Mouse (Mus musculus): ENCODE measurements around the gene Pde6h. TPM values are rescaled to one million over a fixed set of nuclear protein-coding genes. Genes with fewer than 3 reads are reported as not detected.
"Not testable (repeated sequence)": the region's sequence is repeated elsewhere in the genome, so short reads cannot be mapped to it uniquely, and the experiment has no call there.

The Pde6h gene
- 0.20 TPM in 1 of 2 replicates, not detected in the other for polyA plus RNA-seq (2015; fragmentation: Nextera tagmentation; extraction: Ambion mirVana)

GRCm38 (mm10) chr6:136923532-136923931 is at the start of gene Pde6h:
TSS of gene Pde6h (plus strand) at chr6:136923832.
- peaks cover 2% of the 10 kb centered on the region; the same call in 1 of the 2 replicates for H3K4me1 ChIP-seq (replicated peaks; ENCODE audit: control insufficient read depth, insufficient read depth, low read length)
- H3K9me3 ChIP-seq (ENCODE audit: control insufficient read depth, low read length), result no peaks in the 10 kb centered on the region
- H3K27ac ChIP-seq (ENCODE audit: low read length), result no peak within 1 kb of the TSS
- no peak within 1 kb of the TSS for H3K4me3 ChIP-seq (ENCODE audit: low read length)
- no peaks in the 10 kb centered on the region for H3K36me3 ChIP-seq (ENCODE audit: control insufficient read depth, insufficient read depth, low read length)
- no peak within 1 kb of the TSS for H3K4me2 ChIP-seq (ENCODE audit: low read depth, low read length)
- H3K9ac ChIP-seq (ENCODE audit: low read length), result no peak within 1 kb of the TSS
- ATAC-seq (ENCODE audit: low read depth), result no peak
- H3K27me3 ChIP-seq (ENCODE audit: control insufficient read depth, insufficient read depth, low read depth, low read length), result no peaks in the 10 kb centered on the region
- 89% methylated on average over 8 of the region's 8 CpGs for WGBS

DNA sequence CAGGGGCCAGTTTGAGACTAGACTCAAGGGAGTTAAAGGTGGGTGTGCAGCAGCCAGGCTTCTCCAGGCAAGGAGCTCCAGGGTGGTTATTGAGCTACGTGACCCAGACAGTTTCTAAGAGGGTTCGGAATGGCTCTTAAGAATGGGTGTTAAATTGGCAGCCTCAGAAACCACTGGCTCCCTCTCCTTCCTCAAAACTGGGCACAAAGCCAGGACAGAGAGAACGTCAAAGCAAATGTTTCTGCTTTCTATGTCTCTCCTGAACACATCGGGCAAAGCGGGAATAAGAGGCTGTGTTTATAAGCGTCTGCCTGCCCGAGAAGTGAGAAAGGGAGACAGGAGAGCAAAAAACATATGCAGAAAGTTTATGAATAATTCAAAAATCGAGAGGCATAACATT is 49.0 kb upstream of the Pde6h start:
- Histone ChIP-seq H3K27ac (ENCODE audit: low read length) (peak overlapping the region; percentile 85), H3K27me3 (ENCODE audit: control insufficient read depth, insufficient read depth, low read depth, low read length) (no peaks in the 10 kb centered on the region), H3K4me2 (ENCODE audit: low read depth, low read length) (peak overlapping the region; percentile 55), H3K9ac (ENCODE audit: low read length) (peak overlapping the region; percentile 44), H3K4me3 (ENCODE audit: low read length) (peak overlapping the region; percentile 45), H3K9me3 (ENCODE audit: control insufficient read depth, low read length) (no peaks in the 10 kb centered on the region), H3K36me3 (ENCODE audit: control insufficient read depth, insufficient read depth, low read length) (no peaks in the 10 kb centered on the region; the same call in 1 of the 2 replicates), H3K4me1 (replicated peaks; ENCODE audit: control insufficient read depth, insufficient read depth, low read length) (peaks cover 7% of the 10 kb centered on the region; the same call in 1 of the 2 replicates)
- WGBS, result 16% methylated on average over 8 of the region's 8 CpGs
- ATAC-seq (ENCODE audit: low read depth), result peak; percentile 80

- Histone ChIP-seq H3K4me1 (replicated peaks; ENCODE audit: control insufficient read depth, insufficient read depth, low read length) (peaks cover 7% of the 10 kb centered on the region; the same call in 1 of the 2 replicates), H3K27me3 (ENCODE audit: control insufficient read depth, insufficient read depth, low read depth, low read length) (no peaks in the 10 kb centered on the region), H3K9ac (ENCODE audit: low read length) (peak within 1 kb of the TSS; percentile 78), H3K36me3 (ENCODE audit: control insufficient read depth, insufficient read depth, low read length) (no peaks in the 10 kb centered on the region; the same call in 1 of the 2 replicates), H3K4me2 (ENCODE audit: low read depth, low read length) (peak within 1 kb of the TSS; percentile 55), H3K4me3 (ENCODE audit: low read length) (peak within 1 kb of the TSS; percentile 56), H3K27ac (ENCODE audit: low read length) (peak within 1 kb of the TSS; percentile 91), H3K9me3 (ENCODE audit: control insufficient read depth, low read length) (no peaks in the 10 kb centered on the region)
- whole genome bisulfite sequencing, result 27% methylated on average over 9 of the region's 9 CpGs
- peak; percentile 83 for ATAC-seq (ENCODE audit: low read depth)
Observed at GRCm38 (mm10) chr6:136875670-136876069, 48.0 kb upstream of the Pde6h start, which contains the start of gene Mgp. TSS of gene Mgp (minus strand) at chr6:136875823.

DNA sequence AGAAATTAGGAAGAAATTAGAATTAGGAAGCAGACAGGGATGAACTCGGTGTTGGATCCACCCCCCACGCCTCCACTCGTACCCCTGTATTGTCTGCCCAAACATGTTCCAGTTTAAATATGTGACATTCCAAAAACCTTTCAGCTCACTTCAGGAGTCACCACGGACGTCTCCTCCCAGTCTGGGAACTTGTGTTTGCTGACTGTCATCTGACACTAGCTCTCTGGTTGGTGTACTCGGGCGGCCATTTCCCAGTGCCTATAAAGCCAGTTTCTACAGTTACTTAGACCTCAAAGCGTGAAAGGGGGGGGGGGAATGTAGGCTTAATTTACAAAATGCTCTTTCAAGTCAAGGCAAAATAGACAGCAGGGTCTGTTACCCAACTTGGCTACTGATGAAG is 42.0 kb upstream of the Pde6h start:
- H3K9me3 ChIP-seq (ENCODE audit: control insufficient read depth, low read length), result no peaks in the 10 kb centered on the region
- H3K36me3 ChIP-seq (ENCODE audit: control insufficient read depth, insufficient read depth, low read length), result no peaks in the 10 kb centered on the region
- no peak overlapping the region for H3K9ac ChIP-seq (ENCODE audit: low read length)
- WGBS, result 23% methylated on average over 8 of the region's 8 CpGs
- peak overlapping the region; percentile 6; the same call in 1 of the 2 replicates for H3K27ac ChIP-seq (ENCODE audit: low read length)
- no peaks in the 10 kb centered on the region for H3K27me3 ChIP-seq (ENCODE audit: control insufficient read depth, insufficient read depth, low read depth, low read length)
- H3K4me2 ChIP-seq (ENCODE audit: low read depth, low read length), result no peak overlapping the region
- no peak overlapping the region for H3K4me3 ChIP-seq (ENCODE audit: low read length)
- H3K4me1 ChIP-seq (replicated peaks; ENCODE audit: control insufficient read depth, insufficient read depth, low read length), result peaks cover 13% of the 10 kb centered on the region
- peak; percentile 65; the same call in 1 of the 2 replicates for ATAC-seq (ENCODE audit: low read depth)

DNA sequence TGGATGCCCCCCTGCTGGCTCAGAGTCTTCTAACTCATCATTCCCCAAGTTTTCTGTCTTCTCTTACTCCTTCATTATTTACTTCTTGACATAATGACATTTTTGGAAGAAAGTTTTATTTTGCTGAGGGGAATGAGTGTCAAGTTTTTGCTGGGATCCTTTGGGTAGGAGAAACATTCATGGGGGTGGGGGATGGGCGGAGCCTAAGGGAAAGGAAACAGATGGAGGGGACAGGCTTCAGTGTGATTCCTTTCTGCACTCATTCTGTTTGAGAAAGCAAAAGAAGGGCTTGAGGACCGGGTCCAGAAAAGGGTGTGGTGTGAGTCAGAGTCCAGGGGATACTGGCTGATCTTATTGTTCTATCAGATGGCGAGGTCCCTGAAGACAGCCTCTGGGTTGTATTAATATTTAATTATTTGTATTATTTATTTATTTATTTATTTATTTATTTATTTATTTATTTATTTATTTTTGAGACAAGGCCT is 40.2 kb upstream of the Pde6h start:
- ATAC-seq (ENCODE audit: low read depth), result no peak
- peak overlapping the region; percentile 29; the same call in 1 of the 2 replicates for H3K27ac ChIP-seq (ENCODE audit: low read length)
- WGBS, result 75% methylated on average over 3 of the region's 3 CpGs
- H3K9me3 ChIP-seq (ENCODE audit: control insufficient read depth, low read length), result no peaks in the 10 kb centered on the region
- H3K4me3 ChIP-seq (ENCODE audit: low read length), result no peak overlapping the region
- no peak overlapping the region for H3K4me2 ChIP-seq (ENCODE audit: low read depth, low read length)
- no peaks in the 10 kb centered on the region for H3K27me3 ChIP-seq (ENCODE audit: control insufficient read depth, insufficient read depth, low read depth, low read length)
- no peak overlapping the region for H3K9ac ChIP-seq (ENCODE audit: low read length)
- no peaks in the 10 kb centered on the region for H3K36me3 ChIP-seq (ENCODE audit: control insufficient read depth, insufficient read depth, low read length)
- H3K4me1 ChIP-seq (replicated peaks; ENCODE audit: control insufficient read depth, insufficient read depth, low read length), result peaks cover 19% of the 10 kb centered on the region

DNA sequence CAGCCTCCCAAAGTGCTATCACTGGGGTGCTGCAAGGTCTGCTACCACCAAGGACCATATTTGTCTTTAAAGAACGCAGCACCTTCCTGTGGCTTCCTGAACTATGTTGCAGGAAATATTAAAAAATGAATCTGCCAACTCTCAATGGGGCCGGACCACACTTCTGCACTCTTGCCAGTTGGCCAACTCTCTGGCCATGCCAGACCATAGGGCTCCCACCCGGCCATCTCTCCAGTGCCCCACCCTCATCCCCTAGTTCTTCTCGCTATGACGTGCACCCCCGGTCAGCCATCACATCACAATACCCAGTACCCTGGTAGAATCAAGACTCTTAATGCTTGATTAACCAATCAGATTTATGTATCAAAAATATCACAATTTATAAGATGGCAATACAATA is 39.7 kb upstream of the Pde6h start:
- H3K27ac ChIP-seq (ENCODE audit: low read length), result no peak overlapping the region
- no peak overlapping the region for H3K9ac ChIP-seq (ENCODE audit: low read length)
- no peak overlapping the region for H3K4me2 ChIP-seq (ENCODE audit: low read depth, low read length)
- no peak overlapping the region for H3K4me3 ChIP-seq (ENCODE audit: low read length)
- 92% methylated on average over 6 of the region's 6 CpGs for WGBS
- ATAC-seq (ENCODE audit: low read depth), result no peak
- peaks cover 21% of the 10 kb centered on the region for H3K4me1 ChIP-seq (replicated peaks; ENCODE audit: control insufficient read depth, insufficient read depth, low read length)
- H3K9me3 ChIP-seq (ENCODE audit: control insufficient read depth, low read length), result no peaks in the 10 kb centered on the region
- H3K36me3 ChIP-seq (ENCODE audit: control insufficient read depth, insufficient read depth, low read length), result no peaks in the 10 kb centered on the region
- no peaks in the 10 kb centered on the region for H3K27me3 ChIP-seq (ENCODE audit: control insufficient read depth, insufficient read depth, low read depth, low read length)

DNA sequence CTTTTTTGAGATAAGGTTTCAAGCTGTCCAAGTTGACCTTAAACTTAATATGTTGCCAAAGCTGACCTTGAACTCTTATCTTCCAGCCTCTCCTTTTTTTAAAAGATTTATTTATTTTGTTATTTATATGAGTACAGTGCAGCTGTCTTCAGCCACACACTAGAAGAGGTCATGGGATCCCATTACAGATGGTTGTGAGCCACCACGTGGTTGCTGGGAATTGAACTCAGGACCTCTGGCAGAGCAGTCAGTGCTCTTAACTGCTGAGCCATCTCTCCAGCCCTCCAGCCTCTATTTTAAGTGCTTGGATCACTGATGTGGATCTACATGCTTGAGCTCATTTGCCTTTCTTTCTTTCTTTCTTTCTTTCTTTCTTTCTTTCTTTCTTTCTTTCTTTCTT is 38.9 kb upstream of the Pde6h start:
- not testable (repeated sequence) for ATAC-seq (ENCODE audit: low read depth); H3K36me3 ChIP-seq (ENCODE audit: control insufficient read depth, insufficient read depth, low read length); H3K4me3 ChIP-seq (ENCODE audit: low read length); H3K9ac ChIP-seq (ENCODE audit: low read length); H3K9me3 ChIP-seq (ENCODE audit: control insufficient read depth, low read length); H3K27ac ChIP-seq (ENCODE audit: low read length); H3K4me2 ChIP-seq (ENCODE audit: low read depth, low read length); H3K27me3 ChIP-seq (ENCODE audit: control insufficient read depth, insufficient read depth, low read depth, low read length)
- peaks cover 25% of the 10 kb centered on the region for H3K4me1 ChIP-seq (replicated peaks; ENCODE audit: control insufficient read depth, insufficient read depth, low read length)
- 21% methylated on average over 1 of the region's 1 CpGs for WGBS

GRCm38 (mm10) chr6:136887854-136888253 is 35.8 kb upstream of the Pde6h start:
- peaks cover 17% of the 10 kb centered on the region; the same call in 1 of the 2 replicates for H3K4me1 ChIP-seq (replicated peaks; ENCODE audit: control insufficient read depth, insufficient read depth, low read length)
- H3K4me3 ChIP-seq (ENCODE audit: low read length), result no peak overlapping the region
- H3K27ac ChIP-seq (ENCODE audit: low read length), result peak overlapping the region; percentile 84
- no peaks in the 10 kb centered on the region for H3K9me3 ChIP-seq (ENCODE audit: control insufficient read depth, low read length)
- H3K27me3 ChIP-seq (ENCODE audit: control insufficient read depth, insufficient read depth, low read depth, low read length), result no peaks in the 10 kb centered on the region
- 30% methylated on average over 9 of the region's 9 CpGs for WGBS
- H3K4me2 ChIP-seq (ENCODE audit: low read depth, low read length), result no peak overlapping the region
- H3K9ac ChIP-seq (ENCODE audit: low read length), result no peak overlapping the region
- H3K36me3 ChIP-seq (ENCODE audit: control insufficient read depth, insufficient read depth, low read length), result no peaks in the 10 kb centered on the region
- peak; percentile 95 for ATAC-seq (ENCODE audit: low read depth)

DNA sequence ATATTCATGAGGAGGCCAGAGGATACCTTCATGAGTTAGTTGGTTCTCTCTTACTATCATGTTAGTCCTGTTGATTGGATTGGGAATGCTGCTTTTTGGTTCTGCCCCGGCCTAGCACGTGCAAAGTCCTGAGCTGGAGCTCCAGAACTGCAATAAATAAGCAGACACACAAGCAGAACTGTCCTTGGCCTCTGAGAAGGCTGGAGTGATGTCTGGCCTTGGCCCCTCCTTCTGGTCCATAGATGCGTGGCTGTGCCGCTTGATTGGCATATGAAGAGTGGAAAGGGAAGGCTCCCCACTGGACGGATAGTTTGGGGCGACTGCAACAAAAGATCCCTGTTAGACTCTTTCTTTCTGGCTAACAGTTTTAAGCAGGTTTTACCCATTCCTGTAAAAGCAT is 34.6 kb upstream of the Pde6h start:
- no peak for ATAC-seq (ENCODE audit: low read depth)
- Histone ChIP-seq H3K27me3 (ENCODE audit: control insufficient read depth, insufficient read depth, low read depth, low read length) (no peaks in the 10 kb centered on the region), H3K4me3 (ENCODE audit: low read length) (no peak overlapping the region), H3K27ac (ENCODE audit: low read length) (peak overlapping the region; percentile 71), H3K4me2 (ENCODE audit: low read depth, low read length) (no peak overlapping the region), H3K36me3 (ENCODE audit: control insufficient read depth, insufficient read depth, low read length) (no peaks in the 10 kb centered on the region), H3K4me1 (replicated peaks; ENCODE audit: control insufficient read depth, insufficient read depth, low read length) (peaks cover 13% of the 10 kb centered on the region; the same call in 1 of the 2 replicates), H3K9ac (ENCODE audit: low read length) (no peak overlapping the region), H3K9me3 (ENCODE audit: control insufficient read depth, low read length) (no peaks in the 10 kb centered on the region)
- 84% methylated on average over 6 of the region's 6 CpGs for WGBS
